Mouse (Mus musculus) cerebellum, adult 2 months (tissue): ENCODE data around the gene Rpl23.

Source experiments
- CTCF ChIP-seq: fragments of 200-500 bp; IDR thresholded peaks from 2 replicates; pipeline ENCODE4 v1.5.1; 2011; ENCODE audit warnings: low read depth, mild to moderate bottlenecking, control low read depth, low read length, moderate library complexity, borderline replicate concordance; ENCODE audit not compliant: insufficient read depth
- POLR2A ChIP-seq: fragments of 200-500 bp; IDR thresholded peaks from 2 replicates; pipeline ENCODE4 v1.6.1; 2011; ENCODE audit warnings: low read length, control low read depth, borderline replicate concordance; ENCODE audit not compliant: insufficient read depth

GRCm38 (mm10) chr11:97779968-97780701, 2.1 kb downstream of the Rpl23 start:
- TF ChIP-seq POLR2A = no peak
- no peak for TF ChIP-seq CTCF
